Mouse (Mus musculus) liver, embryonic 15.5 days (tissue): ENCODE results near the gene Tmco3. TPM values are rescaled to one million over a fixed set of nuclear protein-coding genes. Genes with fewer than 3 reads are reported as not detected.

Experiments
- ATAC-seq: fragments of 200-750 bp; cut with Nextera tagmentation; 2 replicates; pipeline ENCODE4 v1.8.0; 2017; ENCODE audit warnings: moderate number of reproducible peaks, mild to moderate bottlenecking, moderate library complexity; ENCODE audit not compliant: insufficient read depth
- H3K27ac ChIP-seq: fragments of 300-500 bp; sonication (generic); replicated peaks from 2 replicates; pipeline ENCODE4 v1.5.1; 2015; ENCODE audit warnings: mild to moderate bottlenecking, inconsistent platforms
- H3K27me3 ChIP-seq: fragments of 300-500 bp; sonication (generic); 2 replicates; pipeline ENCODE4 v1.6.1; 2015; ENCODE audit warnings: mild to moderate bottlenecking, inconsistent platforms
- H3K36me3 ChIP-seq: fragments of 300-500 bp; sonication (generic); replicated peaks from 2 replicates; pipeline ENCODE4 v1.6.1; 2015; ENCODE audit warnings: moderate library complexity, mild to moderate bottlenecking, inconsistent platforms
- H3K4me1 ChIP-seq: fragments of 300-500 bp; sonication (generic); replicated peaks from 2 replicates; pipeline ENCODE4 v1.6.1; 2015; ENCODE audit warnings: inconsistent platforms
- H3K4me2 ChIP-seq: fragments of 300-500 bp; sonication (generic); 2 replicates; pipeline ENCODE4 v1.6.1; 2015; ENCODE audit warnings: moderate library complexity, mild to moderate bottlenecking, inconsistent platforms
- H3K4me3 ChIP-seq: fragments of 300-500 bp; sonication (generic); replicated peaks from 2 replicates; pipeline ENCODE4 v1.5.1; 2015; ENCODE audit warnings: mild to moderate bottlenecking, inconsistent platforms
- H3K9ac ChIP-seq: fragments of 300-500 bp; sonication (generic); 2 replicates; pipeline ENCODE4 v1.6.1; 2015; ENCODE audit warnings: moderate library complexity, mild to moderate bottlenecking, inconsistent platforms
- H3K9me3 ChIP-seq: fragments of 300-500 bp; sonication (generic); replicated peaks from 2 replicates; pipeline ENCODE4 v1.6.1; 2016; ENCODE audit warnings: inconsistent platforms
- WGBS: fragments of 180-500 bp; shearing (Covaris S2); methylation state at CpG from one replicate; pipeline ENCODE4 v1.1.7; 2015; ENCODE audit warnings: mixed read lengths; ENCODE audit not compliant: insufficient replicate concordance; 5-methylcytosine and 5-hydroxymethylcytosine counted together
- polyA plus RNA-seq: library from polyadenylated mRNA; unstranded; fragments of >200 nt; fragmentation: Nextera tagmentation; extraction: Ambion mirVana; gene quantifications from 2 replicates; pipeline ENCODE4 v1.2.1, GENCODE M21; 2015

Tmco3 gene
- polyA plus RNA-seq = 5.3 and 6.4 TPM in 2 replicates

DNA sequence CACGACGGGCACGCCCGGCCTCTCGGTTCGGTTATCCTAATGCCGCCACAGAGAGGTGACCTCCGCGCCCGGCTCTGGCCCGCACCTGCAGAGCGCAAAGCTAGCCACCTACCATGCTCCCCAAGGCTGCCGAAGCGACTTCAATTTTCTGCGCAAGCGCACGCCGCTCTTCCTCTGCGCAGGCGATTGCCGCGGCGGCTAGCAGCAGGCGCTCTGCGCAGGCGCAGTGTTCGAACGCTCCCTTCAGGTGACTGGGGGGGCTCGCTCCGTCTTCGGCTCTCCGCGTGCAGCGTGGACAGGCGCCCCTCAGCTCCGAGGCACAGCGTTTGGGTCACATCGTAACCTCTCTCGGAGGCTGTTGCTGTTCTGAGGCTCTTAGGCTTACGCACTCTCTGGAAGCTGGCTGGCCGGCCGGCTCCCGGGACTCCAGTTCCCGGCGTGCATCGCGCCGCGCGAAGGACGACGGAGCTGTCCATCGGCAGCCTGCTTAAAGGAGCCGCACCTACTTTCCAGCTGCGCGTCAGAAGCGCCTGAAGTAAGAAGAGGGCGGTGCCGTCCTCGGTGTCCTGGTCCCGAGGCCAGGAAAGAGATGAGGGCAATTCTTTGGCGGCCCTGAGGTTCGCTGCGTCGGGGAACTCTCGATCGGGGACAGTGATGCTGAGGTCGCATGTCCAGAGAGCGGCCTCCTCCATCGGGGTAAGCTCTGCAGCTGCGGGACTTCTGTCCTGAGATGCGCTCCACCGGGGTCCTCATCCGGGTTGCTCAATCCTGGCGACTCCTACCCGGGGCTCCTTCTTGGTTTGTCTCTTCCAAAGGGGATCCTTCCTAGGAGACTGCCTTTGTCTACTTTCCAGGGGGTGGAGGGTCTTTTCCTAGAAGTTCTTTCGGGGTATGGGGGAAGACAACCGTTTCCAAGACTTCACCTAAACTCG is at the start of gene Tmco3, which contains the start of gene Dcun1d2:
TSS of gene Tmco3 (plus strand) at position 499 of the 932 bp plus-strand sequence.
TSS of gene Dcun1d2 (minus strand) at position 440 of the 932 bp plus-strand sequence.
- H3K4me3 ChIP-seq = peak within 1 kb of the TSS; percentile 88
- ATAC-seq = peak; percentile 89
- peak within 1 kb of the TSS; percentile 100 for H3K27ac ChIP-seq
- no peaks in the 10 kb centered on the region for H3K9me3 ChIP-seq
- H3K4me2 ChIP-seq = peak within 1 kb of the TSS; percentile 91
- H3K4me1 ChIP-seq = peaks cover 38% of the 10 kb centered on the region
- H3K27me3 ChIP-seq = no peaks in the 10 kb centered on the region
- 0 out of 2 replicates have a peak, but pooled peaks cover 5% of the 10 kb centered on the region for H3K36me3 ChIP-seq
- H3K9ac ChIP-seq = peak within 1 kb of the TSS; percentile 92
- under 1% methylated on average over 79 of the region's 79 CpGs for WGBS

GRCm38 (mm10) chr8:13240055-13240454 is 47.9 kb upstream of the Tmco3 start:
- no peak overlapping the region for H3K27ac ChIP-seq
- no peak overlapping the region for H3K4me3 ChIP-seq
- 58% methylated on average over 9 of the region's 9 CpGs for WGBS
- ATAC-seq = no peak
- H3K27me3 ChIP-seq = peaks cover 17% of the 10 kb centered on the region
- no peaks in the 10 kb centered on the region for H3K4me1 ChIP-seq
- no peak overlapping the region for H3K9ac ChIP-seq
- H3K36me3 ChIP-seq = no peaks in the 10 kb centered on the region
- H3K4me2 ChIP-seq = no peak overlapping the region
- H3K9me3 ChIP-seq = no peaks in the 10 kb centered on the region

GRCm38 (mm10) chr8:13240691-13241090 is 47.3 kb upstream of the Tmco3 start:
- Histone ChIP-seq H3K4me2 (no peak overlapping the region), H3K36me3 (no peaks in the 10 kb centered on the region), H3K9me3 (no peaks in the 10 kb centered on the region), H3K9ac (no peak overlapping the region), H3K27me3 (peaks cover 12% of the 10 kb centered on the region), H3K4me1 (no peaks in the 10 kb centered on the region), H3K4me3 (no peak overlapping the region), H3K27ac (no peak overlapping the region)
- WGBS = 61% methylated on average over 7 of the region's 7 CpGs
- ATAC-seq = no peak

- no peak for ATAC-seq
- H3K27ac ChIP-seq = no peak overlapping the region
- peaks cover 12% of the 10 kb centered on the region for H3K27me3 ChIP-seq
- H3K4me2 ChIP-seq = no peak overlapping the region
- no peak overlapping the region for H3K9ac ChIP-seq
- H3K4me1 ChIP-seq = no peaks in the 10 kb centered on the region
- H3K4me3 ChIP-seq = no peak overlapping the region
- no peaks in the 10 kb centered on the region for H3K9me3 ChIP-seq
- WGBS = 65% methylated on average over 10 of the region's 10 CpGs
- no peaks in the 10 kb centered on the region for H3K36me3 ChIP-seq
Observed at GRCm38 (mm10) chr8:13242985-13243870, 44.8 kb upstream of the Tmco3 start.

DNA sequence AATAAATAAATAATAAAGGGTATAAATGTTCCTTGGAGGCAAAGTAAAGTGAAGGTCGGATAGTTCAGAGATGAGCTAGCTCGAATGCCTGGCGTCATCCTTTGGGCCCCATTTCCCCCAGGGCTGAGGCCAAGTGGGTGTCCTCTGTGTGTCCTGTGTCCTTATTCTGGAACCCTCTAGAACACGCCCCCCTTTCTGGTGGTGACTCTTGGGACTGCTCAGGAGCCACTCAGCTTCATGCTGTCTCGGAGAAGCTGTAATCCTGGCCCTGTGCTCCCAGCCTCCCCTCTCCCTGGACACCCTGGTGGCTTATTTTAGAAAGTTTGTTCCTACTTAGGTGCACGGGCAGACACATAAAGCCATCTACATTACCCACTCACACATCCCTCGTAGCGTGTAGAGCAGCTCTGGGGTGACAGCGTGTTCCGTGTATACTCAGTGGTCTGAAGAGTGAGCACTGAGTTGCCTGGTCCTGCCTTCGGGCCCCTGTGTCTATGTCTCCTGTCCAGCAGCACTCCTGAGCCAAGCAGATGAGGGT is 43.6 kb upstream of the Tmco3 start:
- H3K27me3 ChIP-seq = peaks cover 15% of the 10 kb centered on the region
- no peak overlapping the region for H3K9ac ChIP-seq
- 66% methylated on average over 11 of the region's 11 CpGs for WGBS
- no peaks in the 10 kb centered on the region for H3K36me3 ChIP-seq
- H3K4me2 ChIP-seq = no peak overlapping the region
- no peaks in the 10 kb centered on the region for H3K4me1 ChIP-seq
- no peaks in the 10 kb centered on the region for H3K9me3 ChIP-seq
- no peak for ATAC-seq
- H3K27ac ChIP-seq = no peak overlapping the region
- no peak overlapping the region for H3K4me3 ChIP-seq

- H3K9me3 ChIP-seq = no peaks in the 10 kb centered on the region
Observed at GRCm38 (mm10) chr8:13252837-13253236, 35.2 kb upstream of the Tmco3 start.

GRCm38 (mm10) chr8:13253413-13253812 is 34.6 kb upstream of the Tmco3 start:
- ATAC-seq = no peak
- WGBS = 69% methylated on average over 5 of the region's 5 CpGs

More at GRCm38 (mm10) chr8:13252837-13253236, 35.2 kb upstream of the Tmco3 start:
- 0 out of 2 replicates have a peak, but pooled peaks cover 5% of the 10 kb centered on the region for H3K27me3 ChIP-seq
- H3K9ac ChIP-seq = no peak overlapping the region
- ATAC-seq = no peak
- H3K4me1 ChIP-seq = no peaks in the 10 kb centered on the region
- peaks cover 18% of the 10 kb centered on the region for H3K36me3 ChIP-seq
- no peak overlapping the region for H3K4me2 ChIP-seq
- H3K4me3 ChIP-seq = no peak overlapping the region
- no peak overlapping the region for H3K27ac ChIP-seq
- WGBS = 73% methylated on average over 13 of the region's 13 CpGs

GRCm38 (mm10) chr8:13254019-13254418 is 34.0 kb upstream of the Tmco3 start, which contains the start of gene Adprhl1:
Gene Adprhl1 (minus strand): TSS chr8:13254162.
- Histone ChIP-seq H3K36me3 (peaks cover 18% of the 10 kb centered on the region), H3K9ac (no peak within 1 kb of the TSS), H3K4me1 (no peaks in the 10 kb centered on the region), H3K9me3 (no peaks in the 10 kb centered on the region), H3K27ac (no peak within 1 kb of the TSS), H3K4me2 (no peak within 1 kb of the TSS), H3K27me3 (no peaks in the 10 kb centered on the region), H3K4me3 (no peak within 1 kb of the TSS)
- peak; percentile 51; the same call in 1 of the 2 replicates for ATAC-seq
- WGBS = 28% methylated on average over 8 of the region's 8 CpGs

More at GRCm38 (mm10) chr8:13253413-13253812, 34.6 kb upstream of the Tmco3 start:
- Histone ChIP-seq H3K36me3 (peaks cover 18% of the 10 kb centered on the region), H3K4me3 (no peak overlapping the region), H3K9ac (no peak overlapping the region), H3K27ac (no peak overlapping the region), H3K9me3 (no peaks in the 10 kb centered on the region), H3K27me3 (0 out of 2 replicates have a peak, but pooled peaks cover 2% of the 10 kb centered on the region), H3K4me1 (no peaks in the 10 kb centered on the region), H3K4me2 (no peak overlapping the region)

GRCm38 (mm10) chr8:13263376-13263775 is 24.6 kb upstream of the Tmco3 start:
- Histone ChIP-seq H3K4me3 (no peak overlapping the region), H3K9ac (no peak overlapping the region), H3K4me1 (no peaks in the 10 kb centered on the region), H3K27ac (no peak overlapping the region), H3K36me3 (peaks cover 5% of the 10 kb centered on the region; the same call in 1 of the 2 replicates), H3K4me2 (no peak overlapping the region), H3K27me3 (no peaks in the 10 kb centered on the region), H3K9me3 (no peaks in the 10 kb centered on the region)
- 15% methylated on average over 3 of the region's 3 CpGs for WGBS
- ATAC-seq = no peak

- H3K4me2 ChIP-seq = no peak overlapping the region
- ATAC-seq = no peak
- no peaks in the 10 kb centered on the region for H3K27me3 ChIP-seq
- H3K4me3 ChIP-seq = no peak overlapping the region
- H3K4me1 ChIP-seq = no peaks in the 10 kb centered on the region
- WGBS = 65% methylated on average over 2 of the region's 2 CpGs
- H3K36me3 ChIP-seq = peaks cover 30% of the 10 kb centered on the region
- H3K9ac ChIP-seq = no peak overlapping the region
- no peak overlapping the region for H3K27ac ChIP-seq
- H3K9me3 ChIP-seq = no peaks in the 10 kb centered on the region
Observed at GRCm38 (mm10) chr8:13267566-13267965, 20.4 kb upstream of the Tmco3 start.
